Comparison of ENCODE assay signal across 16 mouse cellular contexts in genomic region chr5:53104177-53104855, GRCm38 (mm10).
DNase-seq lines count a peak whose midpoint lies in the region; ATAC-seq and TF ChIP-seq lines count a peak whose summit lies in the region.
"Had no signal": no experiment of that assay in that cellular context is flagged by ENCODE, and none has a peak within 500 bp of the region (broad histone marks: within the 10 kb centered on the region; RNA-seq: fewer than 3 reads in every experiment).

No protein-coding gene starts in this region.

- H3K4me1 ChIP-seq in neural tube, embryonic 13.5 days (replicated peaks), result no peaks in the 10 kb centered on the region
- H3K4me1 ChIP-seq in intestine, embryonic 15.5 days (replicated peaks), result peaks cover 14% of the 10 kb centered on the region; the same call in 1 of the 2 replicates
- peaks cover 15% of the 10 kb centered on the region; the same call in 1 of the 2 replicates for H3K4me1 ChIP-seq in kidney, postnatal 0 days (replicated peaks; ENCODE audit: insufficient read depth, low read length)
- H3K4me1 ChIP-seq: hindbrain, embryonic 10.5 days; liver, embryonic 13.5 days; midbrain, embryonic 15.5 days had no signal

- intact Hi-C loops in left cerebral cortex, postnatal 36 days (cut with DNase I), result no loop called here

- H3K36me3 ChIP-seq in neural tube, embryonic 13.5 days, result no peaks in the 10 kb centered on the region
- no peaks in the 10 kb centered on the region for H3K36me3 ChIP-seq in intestine, embryonic 15.5 days
- H3K36me3 ChIP-seq in kidney, postnatal 0 days (ENCODE audit: insufficient read depth, low read length), result no peaks in the 10 kb centered on the region
- H3K36me3 ChIP-seq: hindbrain, embryonic 10.5 days; liver, embryonic 13.5 days; midbrain, embryonic 15.5 days had no signal

- TF ChIP-seq CTCF in kidney, postnatal 0 days (IDR thresholded peaks at IDR 0.05; ENCODE audit: low read depth), result no peak

- 0 out of 2 replicates have a peak, but pooled peaks have one; percentile 23 for ATAC-seq in neural tube, embryonic 13.5 days (ENCODE audit: low read depth)
- no peak; the same call in 1 of the 2 replicates for ATAC-seq in intestine, embryonic 15.5 days
- peak; percentile 47 for ATAC-seq in kidney, postnatal 0 days (replicated peaks; ENCODE audit: low FRiP score, low read depth)
- ATAC-seq: CD4-positive, CD25-positive, alpha-beta regulatory T cell, adult 4 months; midbrain, embryonic 15.5 days had no signal

- no peak overlapping the region for H3K9ac ChIP-seq in neural tube, embryonic 13.5 days
- H3K9ac ChIP-seq in intestine, embryonic 15.5 days, result no peak overlapping the region
- no peak overlapping the region for H3K9ac ChIP-seq in kidney, postnatal 0 days (ENCODE audit: low read depth, low read length)
- H3K9ac ChIP-seq: liver, embryonic 13.5 days; midbrain, embryonic 15.5 days had no signal

- 66% methylated on average over 13 of the region's 13 CpGs for WGBS in neural tube, embryonic 13.5 days
- 55% methylated on average over 13 of the region's 13 CpGs for WGBS in intestine, embryonic 15.5 days
- WGBS in kidney, postnatal 0 days, result 40% methylated on average over 13 of the region's 13 CpGs

- H3K27me3 ChIP-seq in neural tube, embryonic 13.5 days, result no peaks in the 10 kb centered on the region
- H3K27me3 ChIP-seq in intestine, embryonic 15.5 days (replicated peaks), result no peaks in the 10 kb centered on the region
- H3K27me3 ChIP-seq in kidney, postnatal 0 days (ENCODE audit: insufficient read depth, low read length), result no peaks in the 10 kb centered on the region
- H3K27me3 ChIP-seq: liver, embryonic 13.5 days; midbrain, embryonic 15.5 days had no signal

- no peak for DNase-seq in neural tube, embryonic 10.5 days (ENCODE audit: extremely low spot score, low spot score)
- DNase-seq in kidney, postnatal 0 days (ENCODE audit: low spot score), result peak; percentile 44
- DNase-seq in urinary bladder, postnatal 25 days (ENCODE audit: low spot score), result peak; percentile 13
- no peak for DNase-seq in left cerebral cortex, postnatal 36 days (ENCODE audit: low spot score in 2 of 2)
- no peak for DNase-seq in thymus, adult 18-20 months
- DNase-seq in layer of hippocampus, postnatal 10 days (ENCODE audit: low spot score in 2 of 2), result no peak
- DNase-seq: gastrocnemius, postnatal 14 days; liver, embryonic 13.5 days had no signal

- H3K4me2 ChIP-seq in neural tube, embryonic 13.5 days, result no peak overlapping the region
- H3K4me2 ChIP-seq in intestine, embryonic 15.5 days (replicated peaks), result no peak overlapping the region
- H3K4me2 ChIP-seq in kidney, postnatal 0 days (ENCODE audit: low read length), result peak overlapping the region; percentile 13; the same call in 1 of the 2 replicates
- H3K4me2 ChIP-seq: heart, embryonic 11.5 days; liver, embryonic 13.5 days; midbrain, embryonic 15.5 days had no signal

- no peaks in the 10 kb centered on the region for H3K9me3 ChIP-seq in neural tube, embryonic 13.5 days
- no peaks in the 10 kb centered on the region for H3K9me3 ChIP-seq in intestine, embryonic 15.5 days
- H3K9me3 ChIP-seq in kidney, postnatal 0 days (replicated peaks; ENCODE audit: low read length), result no peaks in the 10 kb centered on the region
- H3K9me3 ChIP-seq: hindbrain, embryonic 10.5 days; liver, embryonic 13.5 days; midbrain, embryonic 15.5 days had no signal

- H3K27ac ChIP-seq in neural tube, embryonic 13.5 days (replicated peaks), result 0 out of 2 replicates have a peak overlapping the region, but pooled peaks have one; percentile 18
- 0 out of 2 replicates have a peak overlapping the region, but pooled peaks have one; percentile 22 for H3K27ac ChIP-seq in intestine, embryonic 15.5 days
- H3K27ac ChIP-seq in kidney, postnatal 0 days, result peak overlapping the region; percentile 68; the same call in 1 of the 2 replicates
- H3K27ac ChIP-seq: hindbrain, embryonic 10.5 days; layer of hippocampus, adult 2 months; liver, embryonic 13.5 days; macrophage; midbrain, embryonic 15.5 days had no signal

- H3K4me3 ChIP-seq in neural tube, embryonic 13.5 days, result no peak overlapping the region
- H3K4me3 ChIP-seq in intestine, embryonic 15.5 days (replicated peaks), result no peak overlapping the region
- H3K4me3 ChIP-seq in kidney, postnatal 0 days (replicated peaks; ENCODE audit: low read depth, low read length), result no peak overlapping the region
- H3K4me3 ChIP-seq: hindbrain, embryonic 10.5 days; layer of hippocampus, adult 2 months; liver, embryonic 13.5 days; midbrain, embryonic 15.5 days had no signal

Comparison
In these comparisons a context has a peak if more than half of its experiments do, and no peak if none do; other contexts are left out.
1. H3K27ac ChIP-seq: peak in every context shown above with its lines; median percentile 68 in kidney, postnatal 0 days; 22 in intestine, embryonic 15.5 days; 18 in neural tube, embryonic 13.5 days.
2. DNase-seq: peak in kidney, postnatal 0 days (single experiment) and urinary bladder, postnatal 25 days (single experiment); none in neural tube, embryonic 10.5 days (single experiment), left cerebral cortex, postnatal 36 days (0 of 2), thymus, adult 18-20 months (0 of 2) and layer of hippocampus, postnatal 10 days (0 of 2).